Mouse (Mus musculus) embryonic facial prominence, embryonic 14.5 days (tissue): ENCODE measurements around the gene Upp2. TPM values are rescaled to one million over a fixed set of nuclear protein-coding genes. Genes with fewer than 3 reads are reported as not detected.
A peak's percentile ranks its signal among the peaks of the same experiment; 100 is the strongest.

Source experiments
- ATAC-seq: fragments of 200-750 bp; cut with Nextera tagmentation; 2 replicates; pipeline ENCODE4 v1.8.0; 2017; ENCODE audit warnings: low read depth, moderate number of reproducible peaks, moderate TSS enrichment
- DNase-seq: peaks from one replicate; pipeline ENCODE4 v3.0.0-alpha.2; 2015; ENCODE audit warnings: low spot score
- H3K27ac ChIP-seq: fragments of 300-500 bp; sonication (generic); replicated peaks from 2 replicates; pipeline ENCODE4 v1.5.1; 2014; ENCODE audit warnings: low read depth, mild to moderate bottlenecking, low read length, moderate library complexity
- H3K27me3 ChIP-seq: fragments of 300-500 bp; sonication (generic); replicated peaks from 2 replicates; pipeline ENCODE4 v1.6.1; 2014; ENCODE audit warnings: low read length; ENCODE audit not compliant: control insufficient read depth, insufficient read depth
- H3K36me3 ChIP-seq: fragments of 300-500 bp; sonication (generic); 2 replicates; pipeline ENCODE4 v1.6.1; 2014; ENCODE audit warnings: low read length, mixed read lengths; ENCODE audit not compliant: control insufficient read depth, insufficient read depth
- H3K4me1 ChIP-seq: fragments of 300-500 bp; sonication (generic); 2 replicates; pipeline ENCODE4 v1.6.1; 2014; ENCODE audit warnings: antibody characterized with exemption, low read length; ENCODE audit not compliant: control insufficient read depth, insufficient read depth
- H3K4me2 ChIP-seq: fragments of 300-500 bp; sonication (generic); 2 replicates; pipeline ENCODE4 v1.6.1; 2014; ENCODE audit warnings: low read depth, mild to moderate bottlenecking, low read length, moderate library complexity, mixed read lengths
- H3K4me3 ChIP-seq: fragments of 300-500 bp; sonication (generic); 2 replicates; pipeline ENCODE4 v1.5.1; 2014; ENCODE audit warnings: low read depth, mild to moderate bottlenecking, low read length
- H3K9ac ChIP-seq: fragments of 300-500 bp; sonication (generic); 2 replicates; pipeline ENCODE4 v1.6.1; 2014; ENCODE audit warnings: low read depth, mild to moderate bottlenecking, low read length, moderate library complexity, mixed read lengths
- H3K9me3 ChIP-seq: fragments of 300-500 bp; sonication (generic); 2 replicates; pipeline ENCODE4 v1.6.1; 2016; ENCODE audit warnings: low read length; ENCODE audit not compliant: control insufficient read depth
- WGBS: fragments of 180-500 bp; shearing (Covaris S2); extraction: QIAGEN DNeasy Blood & Tissue Kit; methylation state at CpG from one replicate; pipeline ENCODE4 v1.1.7; 2014; 5-methylcytosine and 5-hydroxymethylcytosine counted together
- polyA plus RNA-seq: library from polyadenylated mRNA; unstranded; fragments of >200 nt; fragmentation: Nextera tagmentation; extraction: Ambion mirVana; gene quantifications from 2 replicates; pipeline ENCODE4 v1.2.1, GENCODE M21; 2014

The Upp2 gene
- polyA plus RNA-seq, 1 experiment from 2014 or later, result 8.7 TPM

DNA sequence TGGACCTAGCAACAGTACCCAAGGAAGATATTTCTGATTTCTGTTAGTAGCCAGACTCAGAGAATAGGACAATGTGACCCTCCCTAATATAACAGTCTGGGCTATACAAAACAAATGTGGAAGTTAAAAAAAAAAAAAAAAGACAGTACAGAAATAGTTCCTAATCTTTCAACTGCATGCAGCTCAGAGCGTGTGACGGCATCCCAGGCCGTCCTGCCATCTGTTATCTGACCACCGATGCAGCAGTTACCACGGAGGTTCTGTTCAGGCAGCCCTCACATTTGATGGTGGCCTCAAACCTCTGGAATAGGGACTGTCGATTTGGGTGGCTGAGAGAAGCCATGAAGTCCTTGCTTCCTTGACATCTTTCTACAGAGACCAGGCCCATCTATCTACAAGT lies 22.7 kb upstream of the Upp2 start:
- ATAC-seq, result no peak
- Histone ChIP-seq H3K9me3 (no peaks in the 10 kb centered on the region), H3K4me3 (no peak overlapping the region), H3K4me2 (no peak overlapping the region), H3K9ac (no peak overlapping the region), H3K27me3 (no peaks in the 10 kb centered on the region), H3K36me3 (no peaks in the 10 kb centered on the region), H3K27ac (no peak overlapping the region), H3K4me1 (peaks cover 17% of the 10 kb centered on the region)
- 91% methylated on average over 6 of the region's 6 CpGs for WGBS
- DNase-seq, result no peak

DNA sequence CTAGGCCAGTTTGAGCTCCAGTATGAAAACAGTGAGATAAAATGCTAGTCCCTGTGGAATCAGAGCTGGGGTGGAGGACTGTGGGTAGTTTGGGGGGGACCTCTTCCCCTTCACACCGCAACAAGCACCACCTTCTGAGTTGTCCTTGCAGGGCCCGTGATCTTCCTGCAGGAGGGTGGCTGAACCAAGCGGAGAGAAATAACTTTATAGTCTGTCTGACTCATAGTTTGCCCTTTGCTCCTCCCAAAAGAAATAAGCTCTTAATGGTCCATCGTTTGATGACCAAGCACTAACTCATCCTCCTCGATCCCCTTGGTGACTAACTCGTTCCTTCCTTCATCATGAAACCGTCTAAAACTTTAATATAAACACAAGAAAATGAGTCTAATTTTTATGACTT lies 20.8 kb upstream of the Upp2 start:
- 89% methylated on average over 7 of the region's 7 CpGs for WGBS
- Histone ChIP-seq H3K4me3 (no peak overlapping the region), H3K4me2 (no peak overlapping the region), H3K9me3 (no peaks in the 10 kb centered on the region), H3K36me3 (no peaks in the 10 kb centered on the region), H3K27me3 (no peaks in the 10 kb centered on the region), H3K27ac (no peak overlapping the region), H3K4me1 (peaks cover 22% of the 10 kb centered on the region), H3K9ac (no peak overlapping the region)
- ATAC-seq (no peak), DNase-seq (no peak)

GRCm38 (mm10) chr2:58548943-58549342 lies 18.2 kb upstream of the Upp2 start:
- no peaks in the 10 kb centered on the region for H3K36me3 ChIP-seq
- H3K4me2 ChIP-seq, result no peak overlapping the region
- H3K4me3 ChIP-seq, result no peak overlapping the region
- no peak overlapping the region for H3K9ac ChIP-seq
- peaks cover 29% of the 10 kb centered on the region for H3K4me1 ChIP-seq
- WGBS, result 75% methylated on average over 7 of the region's 7 CpGs
- ATAC-seq (no peak), DNase-seq (no peak)
- no peak overlapping the region for H3K27ac ChIP-seq
- no peaks in the 10 kb centered on the region for H3K9me3 ChIP-seq
- no peaks in the 10 kb centered on the region for H3K27me3 ChIP-seq

DNA sequence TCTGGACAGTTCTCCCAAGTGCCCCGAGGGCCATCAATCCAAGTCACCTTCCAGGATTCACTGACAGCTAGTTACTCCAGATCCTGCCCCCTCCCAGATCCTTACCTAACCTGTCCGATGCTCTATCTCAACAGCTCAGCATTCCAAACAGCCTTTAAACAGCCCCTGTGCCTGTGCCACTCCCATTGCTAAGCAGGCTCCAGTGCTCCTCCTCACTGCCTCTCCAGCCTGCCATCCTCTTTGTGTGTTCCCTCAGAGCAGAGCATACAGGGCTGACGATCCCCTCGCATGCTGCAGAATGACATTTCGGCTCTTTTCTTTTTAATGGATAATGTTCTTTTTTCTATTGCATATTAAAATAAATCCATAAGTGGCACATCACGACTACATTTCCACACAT lies 17.1 kb upstream of the Upp2 start:
- Histone ChIP-seq H3K27me3 (no peaks in the 10 kb centered on the region), H3K4me2 (no peak overlapping the region), H3K4me1 (peaks cover 35% of the 10 kb centered on the region), H3K9me3 (no peaks in the 10 kb centered on the region), H3K36me3 (no peaks in the 10 kb centered on the region), H3K27ac (no peak overlapping the region), H3K4me3 (no peak overlapping the region), H3K9ac (no peak overlapping the region)
- peak; percentile 51; the same call in 1 of the 2 replicates for ATAC-seq
- WGBS, result 50% methylated on average over 6 of the region's 6 CpGs
- DNase-seq, result no peak

GRCm38 (mm10) chr2:58550488-58550887 lies 16.6 kb upstream of the Upp2 start:
- H3K36me3 ChIP-seq, result no peaks in the 10 kb centered on the region

DNA sequence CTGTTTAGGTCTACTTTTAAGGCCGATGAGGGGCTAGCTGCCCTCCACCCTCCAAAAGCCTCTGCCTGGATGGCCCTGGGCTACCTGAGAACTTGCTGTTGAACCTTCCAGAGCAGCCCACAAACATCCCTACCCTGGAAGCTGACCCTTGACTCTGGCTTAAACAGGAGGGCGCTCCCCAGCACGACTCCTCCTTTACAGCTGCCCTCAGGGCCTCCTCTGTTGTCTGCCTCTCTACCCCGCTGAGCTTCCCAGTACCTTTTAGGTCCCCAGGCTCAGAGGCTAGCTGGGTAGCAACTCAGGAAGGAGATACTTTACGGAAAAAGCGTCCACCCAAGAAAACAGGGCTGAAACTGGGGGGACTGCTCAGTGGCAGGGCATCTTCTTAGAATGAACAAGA lies 15.2 kb upstream of the Upp2 start:
- Histone ChIP-seq H3K27me3 (no peaks in the 10 kb centered on the region), H3K9me3 (no peaks in the 10 kb centered on the region), H3K27ac (no peak overlapping the region), H3K9ac (no peak overlapping the region), H3K4me2 (no peak overlapping the region), H3K4me1 (peaks cover 40% of the 10 kb centered on the region), H3K36me3 (no peaks in the 10 kb centered on the region), H3K4me3 (no peak overlapping the region)
- 38% methylated on average over 6 of the region's 6 CpGs for WGBS
- ATAC-seq (no peak), DNase-seq (no peak)

More at GRCm38 (mm10) chr2:58550488-58550887, 16.6 kb upstream of the Upp2 start:
- Histone ChIP-seq H3K4me2 (no peak overlapping the region), H3K27ac (no peak overlapping the region), H3K9me3 (no peaks in the 10 kb centered on the region), H3K27me3 (no peaks in the 10 kb centered on the region), H3K4me3 (no peak overlapping the region), H3K4me1 (peaks cover 38% of the 10 kb centered on the region), H3K9ac (no peak overlapping the region)
- ATAC-seq (peak; percentile 80), DNase-seq (peak; percentile 74)
- WGBS, result 52% methylated on average over 9 of the region's 9 CpGs

GRCm38 (mm10) chr2:58552296-58552695 lies 14.8 kb upstream of the Upp2 start:
- Histone ChIP-seq H3K27ac (no peak overlapping the region), H3K4me3 (no peak overlapping the region), H3K27me3 (no peaks in the 10 kb centered on the region), H3K9ac (no peak overlapping the region), H3K4me1 (peaks cover 40% of the 10 kb centered on the region), H3K4me2 (no peak overlapping the region), H3K36me3 (no peaks in the 10 kb centered on the region), H3K9me3 (no peaks in the 10 kb centered on the region)
- ATAC-seq, result no peak
- WGBS, result 41% methylated on average over 3 of the region's 3 CpGs
- DNase-seq, result no peak

DNA sequence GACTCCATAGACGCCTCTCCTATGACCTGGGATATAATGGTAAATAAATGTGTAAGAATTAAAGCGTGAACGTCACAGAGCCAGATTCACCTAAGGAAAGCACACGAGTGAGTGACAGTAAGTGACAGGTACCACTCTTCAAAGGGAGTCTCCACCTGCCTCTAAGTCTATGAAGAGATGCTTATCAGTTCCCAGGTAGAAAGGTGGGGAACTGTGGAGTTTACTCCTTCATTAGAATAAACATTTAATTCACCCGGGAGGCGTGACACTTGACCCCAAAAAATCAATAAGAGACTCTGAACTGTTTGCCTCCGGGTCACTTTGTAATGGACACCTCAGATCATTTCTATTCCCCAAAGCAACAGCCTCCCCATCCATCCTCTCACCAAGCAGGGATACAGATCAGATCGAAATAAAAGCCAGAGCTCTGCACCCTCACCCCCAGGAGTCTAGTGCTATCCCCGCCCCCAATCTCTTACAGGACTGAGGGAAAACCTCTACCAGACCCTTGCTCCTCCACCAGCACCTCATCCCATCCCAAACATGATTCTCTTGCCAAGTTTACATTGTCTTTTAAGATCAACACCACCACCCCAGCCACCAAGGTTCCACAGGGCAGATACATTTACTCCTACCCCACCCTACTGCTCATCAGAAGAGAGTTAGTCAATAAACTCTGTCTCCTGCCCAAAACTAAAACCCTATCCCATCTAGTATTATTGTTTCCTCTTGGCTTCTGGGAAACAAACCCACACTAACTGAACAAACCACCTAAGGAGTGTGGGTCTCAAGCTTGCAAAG lies 9.9 kb upstream of the Upp2 start:
- no peak overlapping the region for H3K27ac ChIP-seq
- no peaks in the 10 kb centered on the region for H3K9me3 ChIP-seq
- WGBS, result 61% methylated on average over 9 of the region's 9 CpGs
- H3K9ac ChIP-seq, result no peak overlapping the region
- peaks cover 25% of the 10 kb centered on the region for H3K4me1 ChIP-seq
- no peak overlapping the region for H3K4me3 ChIP-seq
- DNase-seq, result no peak
- ATAC-seq, result no peak
- H3K36me3 ChIP-seq, result no peaks in the 10 kb centered on the region
- H3K27me3 ChIP-seq, result no peaks in the 10 kb centered on the region
- H3K4me2 ChIP-seq, result no peak overlapping the region

- no peak for DNase-seq
- Histone ChIP-seq H3K4me2 (no peak overlapping the region), H3K36me3 (no peaks in the 10 kb centered on the region), H3K4me1 (peaks cover 32% of the 10 kb centered on the region), H3K4me3 (no peak overlapping the region), H3K27ac (no peak overlapping the region), H3K9ac (no peak overlapping the region), H3K9me3 (no peaks in the 10 kb centered on the region), H3K27me3 (no peaks in the 10 kb centered on the region)
- ATAC-seq, result no peak
- WGBS, result 55% methylated on average over 4 of the region's 4 CpGs
Measured at GRCm38 (mm10) chr2:58562137-58562536, 5.0 kb upstream of the Upp2 start.
